Mouse (Mus musculus): Measurements from ENCODE around the gene Tnnt3.

The Tnnt3 gene

GRCm38 (mm10) chr7:142564955-142565643, 66.5 kb downstream of the Tnnt3 start:
- no peak for DNase-seq (ENCODE audit: low spot score)

Data from urinary bladder, postnatal 10 days (tissue).